Mouse (Mus musculus) hindbrain, embryonic 12.5 days (tissue): ENCODE data around the gene Ubac2. TPM values are rescaled to one million over a fixed set of nuclear protein-coding genes. Genes with fewer than 3 reads are reported as not detected.

Experiments
- ATAC-seq: fragments of 200-750 bp; cut with Nextera tagmentation; 2 replicates; pipeline ENCODE4 v1.8.0; 2017; ENCODE audit warnings: moderate TSS enrichment; ENCODE audit not compliant: low FRiP score
- H3K27ac ChIP-seq: fragments of 300-500 bp; sonication (generic); 2 replicates; pipeline ENCODE4 v1.5.1; 2016; ENCODE audit warnings: mild to moderate bottlenecking
- H3K27me3 ChIP-seq: fragments of 300-500 bp; sonication (generic); 2 replicates; pipeline ENCODE4 v1.6.1; 2016; ENCODE audit warnings: mild to moderate bottlenecking
- H3K36me3 ChIP-seq: fragments of 300-500 bp; sonication (generic); 2 replicates; pipeline ENCODE4 v1.6.1; 2016; ENCODE audit warnings: mild to moderate bottlenecking
- H3K4me1 ChIP-seq: fragments of 300-500 bp; sonication (generic); 2 replicates; pipeline ENCODE4 v1.6.1; 2016
- H3K4me2 ChIP-seq: fragments of 300-500 bp; sonication (generic); replicated peaks from 2 replicates; pipeline ENCODE4 v1.6.1; 2016; ENCODE audit warnings: mild to moderate bottlenecking
- H3K4me3 ChIP-seq: fragments of 300-500 bp; sonication (generic); 2 replicates; pipeline ENCODE4 v1.5.1; 2016; ENCODE audit warnings: mild to moderate bottlenecking
- H3K9ac ChIP-seq: fragments of 300-500 bp; sonication (generic); 2 replicates; pipeline ENCODE4 v1.6.1; 2016; ENCODE audit warnings: mild to moderate bottlenecking, moderate library complexity
- H3K9me3 ChIP-seq: fragments of 300-500 bp; sonication (generic); replicated peaks from 2 replicates; pipeline ENCODE4 v1.6.1; 2016; ENCODE audit warnings: mild to moderate bottlenecking
- WGBS: fragments of 180-500 bp; shearing (Covaris S2); methylation state at CpG from one replicate; pipeline ENCODE4 v1.1.7; 2016; 5-methylcytosine and 5-hydroxymethylcytosine counted together
- polyA plus RNA-seq: library from polyadenylated mRNA; unstranded; fragments of >200 nt; fragmentation: Nextera tagmentation; extraction: Ambion mirVana; gene quantifications from 2 replicates; pipeline ENCODE4 v1.2.1, GENCODE M21; 2016

Gene Ubac2
- polyA plus RNA-seq, 1 experiment from 2014 or later, result 60.0 TPM

- no peaks in the 10 kb centered on the region for H3K4me1 ChIP-seq
- no peak overlapping the region for H3K4me2 ChIP-seq
- no peak overlapping the region for H3K4me3 ChIP-seq
- no peaks in the 10 kb centered on the region for H3K27me3 ChIP-seq
- ATAC-seq, result no peak
- H3K27ac ChIP-seq, result no peak overlapping the region
- no peaks in the 10 kb centered on the region for H3K36me3 ChIP-seq
- 92% methylated on average over 4 of the region's 4 CpGs for WGBS
- H3K9ac ChIP-seq, result no peak overlapping the region
- H3K9me3 ChIP-seq, result no peaks in the 10 kb centered on the region
Observed at GRCm38 (mm10) chr14:121965461-121965860, 87.0 kb downstream of the Ubac2 start.

- WGBS, result 96% methylated on average over 4 of the region's 4 CpGs
- H3K9me3 ChIP-seq, result no peaks in the 10 kb centered on the region
Observed at GRCm38 (mm10) chr14:121967095-121967494, 88.7 kb downstream of the Ubac2 start.

GRCm38 (mm10) chr14:121970402-121970801, 92.0 kb downstream of the Ubac2 start:
- no peaks in the 10 kb centered on the region for H3K4me1 ChIP-seq
- no peak overlapping the region for H3K9ac ChIP-seq
- ATAC-seq, result no peak
- H3K27me3 ChIP-seq, result no peaks in the 10 kb centered on the region
- H3K4me3 ChIP-seq, result no peak overlapping the region
- no peaks in the 10 kb centered on the region for H3K9me3 ChIP-seq
- no peak overlapping the region for H3K27ac ChIP-seq
- H3K4me2 ChIP-seq, result no peak overlapping the region
- 95% methylated on average over 1 of the region's 1 CpGs for WGBS
- peaks cover 3% of the 10 kb centered on the region; the same call in 1 of the 2 replicates for H3K36me3 ChIP-seq

More at GRCm38 (mm10) chr14:121967095-121967494, 88.7 kb downstream of the Ubac2 start:
- no peak overlapping the region for H3K9ac ChIP-seq
- H3K36me3 ChIP-seq, result no peaks in the 10 kb centered on the region
- no peak overlapping the region for H3K27ac ChIP-seq
- ATAC-seq, result no peak
- H3K4me3 ChIP-seq, result no peak overlapping the region
- H3K4me1 ChIP-seq, result no peaks in the 10 kb centered on the region
- no peaks in the 10 kb centered on the region for H3K27me3 ChIP-seq
- no peak overlapping the region for H3K4me2 ChIP-seq

GRCm38 (mm10) chr14:121973114-121973513, 94.7 kb downstream of the Ubac2 start:
- Histone ChIP-seq H3K27me3 (no peaks in the 10 kb centered on the region), H3K9ac (no peak overlapping the region), H3K4me1 (no peaks in the 10 kb centered on the region), H3K27ac (no peak overlapping the region), H3K9me3 (no peaks in the 10 kb centered on the region), H3K36me3 (peaks cover 11% of the 10 kb centered on the region; the same call in 1 of the 2 replicates), H3K4me3 (no peak overlapping the region), H3K4me2 (no peak overlapping the region)
- 93% methylated on average over 10 of the region's 10 CpGs for WGBS
- no peak for ATAC-seq

GRCm38 (mm10) chr14:121981531-121981930, 103.1 kb downstream of the Ubac2 start:
- no peak overlapping the region for H3K4me2 ChIP-seq
- H3K4me1 ChIP-seq, result no peaks in the 10 kb centered on the region
- no peaks in the 10 kb centered on the region for H3K9me3 ChIP-seq
- no peaks in the 10 kb centered on the region for H3K27me3 ChIP-seq
- H3K27ac ChIP-seq, result no peak overlapping the region
- 82% methylated on average over 1 of the region's 1 CpGs for WGBS
- no peak overlapping the region for H3K4me3 ChIP-seq
- no peaks in the 10 kb centered on the region for H3K36me3 ChIP-seq
- ATAC-seq, result no peak
- no peak overlapping the region for H3K9ac ChIP-seq

GRCm38 (mm10) chr14:121983009-121983933, 104.9 kb downstream of the Ubac2 start:
- no peak overlapping the region for H3K27ac ChIP-seq
- no peaks in the 10 kb centered on the region for H3K36me3 ChIP-seq
- no peaks in the 10 kb centered on the region for H3K27me3 ChIP-seq
- no peak overlapping the region for H3K9ac ChIP-seq
- no peak for ATAC-seq
- H3K4me2 ChIP-seq, result no peak overlapping the region
- H3K4me1 ChIP-seq, result no peaks in the 10 kb centered on the region
- WGBS, result 72% methylated on average over 8 of the region's 8 CpGs
- no peak overlapping the region for H3K4me3 ChIP-seq
- H3K9me3 ChIP-seq, result no peaks in the 10 kb centered on the region

GRCm38 (mm10) chr14:121985477-121985876, 107.1 kb downstream of the Ubac2 start:
- Histone ChIP-seq H3K4me3 (no peak overlapping the region), H3K36me3 (no peaks in the 10 kb centered on the region), H3K27me3 (no peaks in the 10 kb centered on the region), H3K9ac (no peak overlapping the region), H3K4me1 (no peaks in the 10 kb centered on the region), H3K27ac (no peak overlapping the region), H3K9me3 (no peaks in the 10 kb centered on the region), H3K4me2 (no peak overlapping the region)
- WGBS, result 88% methylated on average over 3 of the region's 3 CpGs
- no peak for ATAC-seq

- ATAC-seq, result no peak
- Histone ChIP-seq H3K4me1 (no peaks in the 10 kb centered on the region), H3K36me3 (no peaks in the 10 kb centered on the region), H3K4me2 (no peak overlapping the region), H3K9me3 (no peaks in the 10 kb centered on the region), H3K27me3 (no peaks in the 10 kb centered on the region), H3K9ac (no peak overlapping the region), H3K27ac (no peak overlapping the region), H3K4me3 (no peak overlapping the region)
- 82% methylated on average over 6 of the region's 6 CpGs for WGBS
Observed at GRCm38 (mm10) chr14:121986028-121986427, 107.6 kb downstream of the Ubac2 start.

- WGBS, result 89% methylated on average over 1 of the region's 1 CpGs
- Histone ChIP-seq H3K27me3 (no peaks in the 10 kb centered on the region), H3K9ac (no peak overlapping the region), H3K4me2 (no peak overlapping the region), H3K27ac (no peak overlapping the region), H3K4me3 (no peak overlapping the region), H3K9me3 (no peaks in the 10 kb centered on the region), H3K36me3 (no peaks in the 10 kb centered on the region), H3K4me1 (no peaks in the 10 kb centered on the region)
- ATAC-seq, result no peak
Observed at GRCm38 (mm10) chr14:121987287-121987686, 108.9 kb downstream of the Ubac2 start.

GRCm38 (mm10) chr14:121987691-121988090, 109.3 kb downstream of the Ubac2 start:
- H3K9me3 ChIP-seq, result no peaks in the 10 kb centered on the region
- no peak overlapping the region for H3K9ac ChIP-seq
- H3K4me3 ChIP-seq, result no peak overlapping the region
- no peaks in the 10 kb centered on the region for H3K4me1 ChIP-seq
- no peak overlapping the region for H3K4me2 ChIP-seq
- H3K27me3 ChIP-seq, result no peaks in the 10 kb centered on the region
- no peaks in the 10 kb centered on the region for H3K36me3 ChIP-seq
- no peak for ATAC-seq
- no peak overlapping the region for H3K27ac ChIP-seq
- WGBS, result 91% methylated on average over 4 of the region's 4 CpGs

- H3K27ac ChIP-seq, result no peak overlapping the region
- ATAC-seq, result no peak
- H3K36me3 ChIP-seq, result peaks cover 3% of the 10 kb centered on the region
- no peaks in the 10 kb centered on the region for H3K9me3 ChIP-seq
- H3K4me3 ChIP-seq, result no peak overlapping the region
- H3K4me2 ChIP-seq, result no peak overlapping the region
- no peaks in the 10 kb centered on the region for H3K4me1 ChIP-seq
- no peak overlapping the region for H3K9ac ChIP-seq
- no peaks in the 10 kb centered on the region for H3K27me3 ChIP-seq
- 94% methylated on average over 3 of the region's 3 CpGs for WGBS
Observed at GRCm38 (mm10) chr14:121989331-121989730, 110.9 kb downstream of the Ubac2 start.

GRCm38 (mm10) chr14:121989869-121990268, 111.4 kb downstream of the Ubac2 start:
- H3K9ac ChIP-seq, result no peak overlapping the region
- H3K4me3 ChIP-seq, result no peak overlapping the region
- no peak overlapping the region for H3K4me2 ChIP-seq
- 97% methylated on average over 3 of the region's 3 CpGs for WGBS
- peaks cover 5% of the 10 kb centered on the region for H3K36me3 ChIP-seq
- H3K27me3 ChIP-seq, result no peaks in the 10 kb centered on the region
- H3K27ac ChIP-seq, result no peak overlapping the region
- H3K9me3 ChIP-seq, result no peaks in the 10 kb centered on the region
- ATAC-seq, result no peak
- H3K4me1 ChIP-seq, result no peaks in the 10 kb centered on the region

- H3K36me3 ChIP-seq, result peaks cover 6% of the 10 kb centered on the region
- no peaks in the 10 kb centered on the region for H3K9me3 ChIP-seq
- WGBS, result 89% methylated on average over 6 of the region's 6 CpGs
- no peak for ATAC-seq
- no peak overlapping the region for H3K4me3 ChIP-seq
- H3K4me2 ChIP-seq, result no peak overlapping the region
- H3K9ac ChIP-seq, result no peak overlapping the region
- no peak overlapping the region for H3K27ac ChIP-seq
- H3K4me1 ChIP-seq, result no peaks in the 10 kb centered on the region
- no peaks in the 10 kb centered on the region for H3K27me3 ChIP-seq
Observed at GRCm38 (mm10) chr14:121990897-121991296, 112.5 kb downstream of the Ubac2 start.
